Mouse (Mus musculus): Measurements from ENCODE around the gene Irf8.
"Not testable (repeated sequence)": the region's sequence is repeated elsewhere in the genome, so short reads cannot be mapped to it uniquely, and the experiment has no call there.

The Irf8 gene

GRCm38 (mm10) chr8:120723025-120723424, 13.1 kb upstream of the Irf8 start:
- DNase-seq = no peak

GRCm38 (mm10) chr8:120724096-120724495, 12.1 kb upstream of the Irf8 start:
- not testable (repeated sequence) for DNase-seq

DNA sequence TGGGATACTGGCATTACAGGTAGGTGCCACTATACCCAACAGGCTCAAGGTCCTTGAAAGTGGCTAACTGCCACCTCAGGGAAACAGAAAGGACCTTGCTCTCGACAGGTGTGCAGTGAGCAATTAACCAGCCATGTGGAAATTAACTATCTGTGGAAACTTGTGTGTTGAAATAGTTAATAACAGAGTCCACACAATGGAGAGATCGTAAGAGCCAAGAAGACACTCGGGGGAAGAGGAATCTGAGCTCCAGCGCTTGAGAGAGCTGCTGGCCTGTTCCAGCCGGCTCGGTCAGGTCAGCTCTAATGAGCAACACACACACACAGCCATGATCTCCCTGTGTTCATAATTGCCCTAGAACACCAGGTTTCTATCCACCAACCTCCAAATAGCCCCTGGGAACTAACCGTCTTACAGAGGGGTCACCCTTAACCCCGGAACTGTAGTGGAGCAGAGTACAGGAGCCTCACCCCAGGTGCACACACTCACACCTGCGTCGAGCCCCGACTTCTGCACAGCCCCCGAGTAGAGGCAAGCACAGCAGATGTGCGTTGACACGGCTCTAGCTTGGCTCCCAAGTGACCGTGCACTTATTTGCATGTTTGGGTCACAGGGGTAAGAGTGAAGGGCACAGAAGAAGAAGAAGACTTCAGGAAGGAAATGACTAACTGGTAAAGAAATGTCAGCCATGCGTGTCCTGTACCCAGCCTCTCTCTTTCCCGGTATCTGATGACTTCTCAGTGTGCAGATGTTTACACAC, 11.2 kb upstream of the Irf8 start:
- no peak for DNase-seq

- no peak for DNase-seq
Observed at GRCm38 (mm10) chr8:120725576-120725950, 10.6 kb upstream of the Irf8 start.

- no peak for DNase-seq
Observed at GRCm38 (mm10) chr8:120726051-120726450, 10.1 kb upstream of the Irf8 start.

- DNase-seq = no peak
Observed at GRCm38 (mm10) chr8:120728488-120729160, 7.5 kb upstream of the Irf8 start.

- DNase-seq = no peak
Observed at GRCm38 (mm10) chr8:120731582-120731981, 4.6 kb upstream of the Irf8 start.

- no peak for DNase-seq
Observed at GRCm38 (mm10) chr8:120732068-120732467, 4.1 kb upstream of the Irf8 start.

- DNase-seq = no peak
Observed at GRCm38 (mm10) chr8:120736486-120736885, 328 bp downstream of the Irf8 start.

GRCm38 (mm10) chr8:120737166-120737565, 1.0 kb downstream of the Irf8 start:
- no peak for DNase-seq

- no peak for DNase-seq
Observed at GRCm38 (mm10) chr8:120738771-120739170, 2.6 kb downstream of the Irf8 start.

- DNase-seq = no peak
Observed at GRCm38 (mm10) chr8:120739526-120739925, 3.4 kb downstream of the Irf8 start.

- DNase-seq = no peak
Observed at GRCm38 (mm10) chr8:120740579-120740978, 4.4 kb downstream of the Irf8 start.

DNA sequence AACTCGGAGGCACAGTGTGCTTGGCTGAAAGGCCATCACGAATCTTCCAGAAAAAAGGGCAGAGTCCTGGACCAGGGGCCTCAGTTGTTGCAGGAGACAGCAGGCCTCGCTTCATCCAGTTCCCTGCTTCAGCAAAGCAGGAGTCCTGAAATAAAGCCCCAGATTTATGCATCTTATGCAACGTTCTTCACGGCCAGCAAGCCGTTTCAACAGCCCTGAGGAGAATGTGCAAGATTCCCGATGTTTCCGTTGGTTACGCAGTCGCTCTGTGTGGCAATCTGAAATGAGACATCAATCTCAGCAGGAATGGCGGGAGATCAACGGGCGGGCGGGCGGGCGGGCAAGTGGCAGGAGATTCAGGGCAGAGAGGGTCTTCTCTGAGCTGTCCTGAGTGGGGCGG, 4.8 kb downstream of the Irf8 start:
- DNase-seq = no peak

GRCm38 (mm10) chr8:120741815-120742530, 5.8 kb downstream of the Irf8 start:
- DNase-seq = no peak

DNA sequence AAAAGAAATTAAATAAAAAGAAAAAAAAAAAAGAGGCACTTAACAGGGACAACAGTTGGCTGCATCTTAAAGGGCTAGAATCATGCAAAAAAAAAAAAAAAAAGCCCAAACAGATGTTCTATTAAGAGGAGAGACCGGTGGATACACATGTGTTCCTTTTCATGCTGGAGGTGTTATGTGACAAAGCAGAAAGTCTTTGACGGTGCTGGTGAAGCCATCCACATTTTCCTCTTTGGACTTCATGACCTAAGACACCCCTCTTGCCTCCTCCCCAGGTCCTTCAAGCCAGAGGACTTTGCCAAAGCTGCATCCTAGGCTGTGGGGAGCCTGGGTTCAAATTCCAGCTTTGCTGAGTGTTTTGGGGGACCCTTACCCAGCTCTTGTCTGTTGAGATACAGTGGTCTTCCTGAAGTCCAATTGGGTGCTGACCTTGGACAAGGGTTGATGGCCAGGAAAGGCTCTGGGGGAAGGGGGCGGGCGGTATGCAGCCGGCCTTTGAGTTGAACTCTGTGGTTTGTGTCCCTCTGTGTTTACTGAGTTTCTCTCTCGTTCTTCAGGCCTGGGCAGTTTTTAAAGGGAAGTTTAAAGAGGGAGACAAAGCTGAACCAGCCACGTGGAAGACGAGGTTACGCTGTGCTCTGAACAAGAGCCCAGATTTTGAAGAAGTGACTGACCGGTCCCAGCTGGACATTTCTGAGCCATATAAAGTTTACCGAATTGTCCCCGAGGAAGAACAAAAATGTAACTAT, 7.2 kb downstream of the Irf8 start:
- DNase-seq = no peak

DNA sequence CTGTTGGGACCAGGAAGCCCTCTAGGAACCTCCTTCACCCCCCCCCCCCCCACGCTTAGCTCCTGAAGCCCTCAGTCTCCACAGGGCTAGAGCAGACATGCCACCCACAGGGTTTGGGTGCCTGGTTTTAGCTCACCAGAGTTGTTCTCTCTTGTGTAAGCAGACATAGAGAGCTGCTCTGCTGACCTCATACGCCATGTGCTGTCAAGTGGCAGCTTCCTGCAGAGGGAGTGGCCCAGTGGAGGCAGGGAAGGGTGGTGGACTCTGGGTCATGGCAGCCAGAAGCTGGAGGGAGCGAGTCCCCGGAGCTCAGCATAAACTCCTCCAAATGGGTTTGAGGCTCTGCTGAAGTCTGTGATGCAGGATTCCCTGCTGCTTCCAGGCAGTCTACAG, 7.7 kb downstream of the Irf8 start:
- DNase-seq = no peak

GRCm38 (mm10) chr8:120744448-120744847, 8.3 kb downstream of the Irf8 start:
- no peak for DNase-seq

DNA sequence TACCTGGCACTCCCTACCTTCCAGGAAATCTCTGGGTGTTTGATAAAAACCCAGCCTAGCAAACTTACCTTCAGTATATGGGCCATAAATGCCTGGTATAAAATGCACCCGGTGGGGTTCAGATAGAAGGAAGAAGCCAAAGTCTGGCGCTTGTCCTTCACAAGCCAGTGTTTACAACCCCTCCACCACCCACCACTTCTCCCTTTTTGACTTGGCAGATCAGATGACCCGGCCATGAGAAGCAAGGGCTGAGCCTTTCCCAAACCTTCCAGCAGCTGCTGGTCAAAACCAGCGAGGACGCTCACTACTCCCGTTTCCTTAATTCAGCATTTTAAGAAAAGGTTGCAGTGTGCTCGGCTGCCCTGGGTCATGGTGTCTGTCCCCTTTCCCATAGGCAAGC, 9.1 kb downstream of the Irf8 start:
- no peak for DNase-seq

DNA sequence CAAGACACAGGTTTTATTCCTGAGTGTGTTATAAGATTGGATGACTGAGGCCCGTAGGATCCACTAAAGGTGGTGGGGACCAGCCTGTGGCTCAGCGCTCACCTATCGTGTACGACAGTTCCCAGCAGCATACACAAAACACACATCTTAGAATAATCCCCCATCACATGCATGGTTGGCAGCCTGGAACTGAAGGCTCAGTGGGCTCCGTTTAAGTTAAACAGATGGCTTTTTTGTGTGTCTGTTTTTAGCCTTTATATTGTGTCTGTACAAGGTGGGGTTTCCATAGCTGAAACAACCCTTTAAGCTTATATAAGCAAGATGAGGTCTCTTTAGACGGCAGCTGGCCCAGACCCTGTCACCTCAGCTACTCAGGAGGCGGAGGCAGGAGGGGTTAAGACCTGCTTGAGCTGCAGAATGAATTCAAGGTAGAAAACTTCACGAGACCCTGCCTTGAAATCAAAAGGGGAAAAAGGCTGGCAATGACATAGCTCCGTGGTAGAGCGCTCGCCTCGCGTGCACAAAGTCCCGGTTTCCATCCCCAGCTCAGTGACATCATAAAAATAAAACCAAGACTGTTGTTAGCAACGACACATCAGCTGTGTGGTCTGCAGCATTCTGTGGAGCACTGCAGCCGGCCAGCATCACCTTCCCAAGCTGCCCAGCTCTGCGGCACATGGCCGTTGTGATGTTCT, 10.0 kb downstream of the Irf8 start:
- no peak for DNase-seq

- DNase-seq = no peak
Observed at GRCm38 (mm10) chr8:120747286-120747685, 11.1 kb downstream of the Irf8 start.

DNA sequence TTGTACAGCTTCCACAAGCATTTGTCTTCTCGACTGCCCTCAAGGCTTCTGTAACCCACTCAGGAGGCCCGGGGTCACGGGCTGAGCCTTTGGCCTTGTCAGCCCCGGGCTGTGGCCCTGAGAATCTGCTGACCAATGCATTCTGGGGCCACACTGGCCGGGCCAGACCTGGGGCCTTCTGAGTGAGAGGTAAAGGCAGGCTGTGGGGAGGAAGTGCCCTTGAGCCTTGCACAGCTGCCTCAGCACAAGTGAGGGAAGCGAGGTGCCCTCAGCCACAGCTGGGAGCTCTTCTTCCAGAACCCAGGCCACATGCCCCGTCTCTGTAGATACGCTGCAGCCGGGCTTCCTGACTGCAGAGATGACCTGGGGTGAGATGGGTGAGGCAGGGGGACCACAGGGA, 14.5 kb downstream of the Irf8 start:
- DNase-seq = no peak
